ENCODE assay signal across 9 mouse cellular contexts in the genomic region with DNA sequence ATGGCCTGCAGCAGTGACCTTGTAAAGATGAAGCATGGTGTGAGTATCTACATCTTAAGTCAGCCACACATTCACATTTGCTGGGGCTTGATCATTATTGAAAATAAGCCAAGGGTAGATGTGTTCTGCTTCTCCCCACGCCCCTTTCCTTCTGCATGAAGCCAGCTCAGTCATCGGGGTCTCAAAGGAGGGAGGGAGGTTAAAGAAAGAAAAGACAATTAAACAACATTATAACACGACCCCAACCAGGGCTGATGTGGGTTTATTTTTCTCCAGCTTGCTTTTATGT.
DNase-seq lines count a peak whose midpoint lies in the region; ATAC-seq and TF ChIP-seq lines count a peak whose summit lies in the region.
"Had no signal": no experiment of that assay in that cellular context is flagged by ENCODE, and none has a peak within 500 bp of the region (broad histone marks: within the 10 kb centered on the region; RNA-seq: fewer than 3 reads in every experiment).

No protein-coding gene starts in this region.

- H3K27me3 ChIP-seq in forebrain, embryonic 10.5 days (ENCODE audit: poor library complexity, severe bottlenecking) = no peaks in the 10 kb centered on the region
- no peaks in the 10 kb centered on the region for H3K27me3 ChIP-seq in forebrain, embryonic 13.5 days
- no peaks in the 10 kb centered on the region for H3K27me3 ChIP-seq in lung, embryonic 14.5 days (ENCODE audit: insufficient read depth, low read length)
- H3K27me3 ChIP-seq in liver, embryonic 13.5 days = 0 out of 2 replicates have a peak, but pooled peaks cover 3% of the 10 kb centered on the region
- H3K27me3 ChIP-seq: limb, embryonic 13.5 days had no signal

- H3K36me3 ChIP-seq in forebrain, embryonic 10.5 days (replicated peaks) = peaks cover 26% of the 10 kb centered on the region
- peaks cover 7% of the 10 kb centered on the region; the same call in 1 of the 2 replicates for H3K36me3 ChIP-seq in forebrain, embryonic 13.5 days (ENCODE audit: poor library complexity, severe bottlenecking)
- H3K36me3 ChIP-seq in lung, embryonic 14.5 days (ENCODE audit: insufficient read depth) = peaks cover 7% of the 10 kb centered on the region; the same call in 1 of the 2 replicates
- peaks cover 29% of the 10 kb centered on the region for H3K36me3 ChIP-seq in liver, embryonic 13.5 days

- H3K9me3 ChIP-seq in forebrain, embryonic 10.5 days = no peaks in the 10 kb centered on the region
- no peaks in the 10 kb centered on the region for H3K9me3 ChIP-seq in forebrain, embryonic 13.5 days (replicated peaks)
- no peaks in the 10 kb centered on the region for H3K9me3 ChIP-seq in lung, embryonic 14.5 days (ENCODE audit: low read depth, low read length)
- no peaks in the 10 kb centered on the region for H3K9me3 ChIP-seq in liver, embryonic 13.5 days (replicated peaks)
- H3K9me3 ChIP-seq: limb, embryonic 13.5 days had no signal

- no peak overlapping the region; the same call in 1 of the 2 replicates for H3K4me3 ChIP-seq in forebrain, embryonic 10.5 days
- H3K4me3 ChIP-seq in forebrain, embryonic 13.5 days = no peak overlapping the region
- no peak overlapping the region for H3K4me3 ChIP-seq in lung, embryonic 14.5 days (ENCODE audit: low read depth, low read length)
- peak overlapping the region; percentile 99 for H3K4me3 ChIP-seq in bone marrow macrophage, adult 2 months (ENCODE audit: insufficient read depth, low read length)
- H3K4me3 ChIP-seq in liver, embryonic 13.5 days (replicated peaks) = peak overlapping the region; percentile 73

- no peak for TF ChIP-seq CTCF in lung, embryonic 14.5 days (IDR thresholded peaks at IDR 0.05; ENCODE audit: low read depth)
- TF ChIP-seq CTCF in bone marrow macrophage, adult 2 months (IDR thresholded peaks at IDR 0.05; ENCODE audit: low read depth, low read length) = no peak

- H3K9ac ChIP-seq in forebrain, embryonic 13.5 days = no peak overlapping the region
- H3K9ac ChIP-seq in lung, embryonic 14.5 days = no peak overlapping the region
- peak overlapping the region; percentile 86 for H3K9ac ChIP-seq in liver, embryonic 13.5 days
- H3K9ac ChIP-seq: limb, embryonic 13.5 days had no signal

- H3K4me2 ChIP-seq in forebrain, embryonic 13.5 days = no peak overlapping the region
- H3K4me2 ChIP-seq in lung, embryonic 14.5 days = peak overlapping the region; percentile 66
- H3K4me2 ChIP-seq in liver, embryonic 13.5 days = peak overlapping the region; percentile 80

- no peak for ATAC-seq in forebrain, embryonic 13.5 days
- no peak for ATAC-seq in lung, embryonic 14.5 days (ENCODE audit: insufficient read depth)
- ATAC-seq in liver, embryonic 13.5 days (ENCODE audit: low read depth) = no peak
- ATAC-seq in cerebellum, adult (ENCODE audit: insufficient number of reproducible peaks, low FRiP score, low TSS enrichment) = no peak

- no peak for TF ChIP-seq POLR2A in bone marrow macrophage, adult 2 months (IDR thresholded peaks at IDR 0.05; ENCODE audit: borderline replicate concordance, low read depth, low read length)

- 90% methylated on average over 3 of the region's 3 CpGs for WGBS in forebrain, embryonic 10.5 days
- 91% methylated on average over 3 of the region's 3 CpGs for WGBS in forebrain, embryonic 13.5 days
- 46% methylated on average over 3 of the region's 3 CpGs for WGBS in lung, embryonic 14.5 days
- 55% methylated on average over 3 of the region's 3 CpGs for WGBS in liver, embryonic 13.5 days (ENCODE audit: insufficient replicate concordance)

- peaks cover 26% of the 10 kb centered on the region for H3K4me1 ChIP-seq in forebrain, embryonic 10.5 days
- peaks cover 4% of the 10 kb centered on the region; the same call in 1 of the 2 replicates for H3K4me1 ChIP-seq in forebrain, embryonic 13.5 days
- H3K4me1 ChIP-seq in lung, embryonic 14.5 days (ENCODE audit: insufficient read depth) = peaks cover 4% of the 10 kb centered on the region; the same call in 1 of the 2 replicates
- H3K4me1 ChIP-seq in bone marrow macrophage, adult 2 months (ENCODE audit: control insufficient read depth, insufficient read depth, low read length) = peaks cover 31% of the 10 kb centered on the region
- H3K4me1 ChIP-seq in liver, embryonic 13.5 days (replicated peaks) = peaks cover 42% of the 10 kb centered on the region

- no peak for DNase-seq in forebrain, embryonic 10.5 days (ENCODE audit: extremely low spot score, low spot score)
- DNase-seq in lung, embryonic 14.5 days = no peak
- DNase-seq in lung, postnatal 36 days = no peak
- DNase-seq in liver, embryonic 13.5 days = no peak
- DNase-seq in embryo, embryonic 10 days (ENCODE audit: low spot score) = no peak

- 0 out of 2 replicates have a peak overlapping the region, but pooled peaks have one; percentile 91 for H3K27ac ChIP-seq in forebrain, embryonic 10.5 days
- no peak overlapping the region for H3K27ac ChIP-seq in forebrain, embryonic 13.5 days
- no peak overlapping the region for H3K27ac ChIP-seq in lung, embryonic 14.5 days (ENCODE audit: low read depth)
- H3K27ac ChIP-seq in bone marrow macrophage, adult 2 months (ENCODE audit: insufficient read depth, low read depth, low read length) = peak overlapping the region; percentile 18; the same call in 1 of the 2 replicates
- no peak overlapping the region for H3K27ac ChIP-seq in liver, embryonic 13.5 days
- H3K27ac ChIP-seq: limb, embryonic 13.5 days had no signal

Comparison
In these comparisons a context has a peak if more than half of its experiments do, and no peak if none do; other contexts are left out.
1. H3K27ac ChIP-seq: peak in forebrain, embryonic 10.5 days (single experiment) and bone marrow macrophage, adult 2 months (single experiment); none in forebrain, embryonic 13.5 days (single experiment), lung, embryonic 14.5 days (single experiment) and liver, embryonic 13.5 days (single experiment).
2. H3K4me3 ChIP-seq: peak in bone marrow macrophage, adult 2 months (single experiment) and liver, embryonic 13.5 days (single experiment); none in forebrain, embryonic 10.5 days (single experiment), forebrain, embryonic 13.5 days (single experiment) and lung, embryonic 14.5 days (single experiment).